Mouse (Mus musculus): ENCODE measurements around the gene Acsm1.
"Not testable (repeated sequence)": the region's sequence is repeated elsewhere in the genome, so short reads cannot be mapped to it uniquely, and the experiment has no call there.

The Acsm1 gene

GRCm38 (mm10) chr7:119606664-119607076 is at the start of gene Acsm1:
Acsm1 (plus strand) TSS chr7:119607026.
- no peak for DNase-seq

DNA sequence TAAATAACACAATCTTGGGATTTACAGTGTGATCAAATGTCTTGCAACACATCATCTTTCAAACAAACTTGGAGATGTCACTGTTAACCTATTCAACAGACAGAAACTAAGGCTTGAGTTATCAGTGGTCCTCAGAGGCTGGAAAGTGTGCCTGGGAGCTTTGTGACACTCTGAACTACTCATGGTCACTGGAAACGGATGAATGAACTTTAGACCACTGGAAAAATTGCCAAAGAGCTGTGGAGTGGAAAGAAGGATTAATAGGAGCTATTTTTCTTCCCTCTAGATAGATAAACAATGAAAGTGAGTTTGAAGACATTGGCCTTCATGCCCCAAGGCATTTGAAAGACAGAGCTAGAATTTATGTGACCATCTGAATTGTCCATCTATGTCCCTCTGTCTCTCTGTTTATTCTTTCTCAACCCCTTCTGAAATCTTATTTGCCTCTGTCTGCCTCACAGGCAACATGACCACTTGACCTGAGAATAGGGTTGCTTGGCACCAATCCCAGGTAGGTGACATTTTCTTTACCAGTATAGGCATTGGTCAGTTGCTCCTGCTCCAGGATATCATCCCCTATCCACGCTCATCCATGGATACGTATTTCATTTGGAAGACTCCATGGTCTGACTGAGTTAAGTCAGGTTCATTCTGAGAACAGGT is 46.9 kb upstream of the Acsm1 start:
- no peak for DNase-seq

DNA sequence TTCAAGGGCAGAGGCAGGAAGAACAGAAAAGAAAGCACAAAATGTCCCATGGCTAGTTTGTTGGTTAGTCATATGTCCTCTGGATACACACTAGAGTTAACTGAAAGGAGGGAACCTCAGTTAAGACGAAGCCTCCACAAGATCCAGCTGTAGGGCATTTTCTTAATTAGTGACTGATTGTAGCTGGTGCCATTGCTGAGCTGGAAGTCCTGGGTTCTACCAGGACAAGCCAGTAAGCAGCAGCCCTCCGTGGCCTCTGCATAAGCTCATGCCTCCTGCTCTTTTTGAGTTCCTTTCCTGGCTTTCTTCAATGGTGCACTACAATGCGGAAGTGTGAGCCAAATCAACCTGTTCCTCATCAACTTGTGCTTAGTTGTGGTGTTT is 46.4 kb upstream of the Acsm1 start:
- DNase-seq = no peak

DNA sequence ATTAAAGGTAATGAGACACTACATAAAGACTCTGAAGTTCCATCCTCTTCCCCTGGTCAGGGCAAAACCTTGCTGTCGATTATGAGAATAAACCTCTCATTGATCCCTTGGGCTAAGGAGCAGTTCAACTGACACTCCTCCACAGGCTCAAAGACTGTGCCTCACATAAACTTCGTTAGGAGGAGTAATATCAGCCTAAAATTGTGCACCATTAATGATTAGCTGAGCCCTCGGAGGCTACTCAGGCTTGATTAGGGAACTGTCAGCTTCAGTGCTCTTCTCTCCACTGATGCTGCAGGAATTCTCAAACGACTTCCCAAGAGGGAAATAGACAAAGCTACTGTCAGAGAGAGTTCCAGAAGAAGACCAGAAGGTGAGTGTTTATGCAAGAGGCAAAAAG is 45.4 kb upstream of the Acsm1 start:
- DNase-seq = no peak

- DNase-seq = not testable (repeated sequence)
Measured at GRCm38 (mm10) chr7:119562476-119562875, 44.4 kb upstream of the Acsm1 start.

- DNase-seq = no peak
Measured at GRCm38 (mm10) chr7:119594530-119595107, 12.2 kb upstream of the Acsm1 start.

DNA sequence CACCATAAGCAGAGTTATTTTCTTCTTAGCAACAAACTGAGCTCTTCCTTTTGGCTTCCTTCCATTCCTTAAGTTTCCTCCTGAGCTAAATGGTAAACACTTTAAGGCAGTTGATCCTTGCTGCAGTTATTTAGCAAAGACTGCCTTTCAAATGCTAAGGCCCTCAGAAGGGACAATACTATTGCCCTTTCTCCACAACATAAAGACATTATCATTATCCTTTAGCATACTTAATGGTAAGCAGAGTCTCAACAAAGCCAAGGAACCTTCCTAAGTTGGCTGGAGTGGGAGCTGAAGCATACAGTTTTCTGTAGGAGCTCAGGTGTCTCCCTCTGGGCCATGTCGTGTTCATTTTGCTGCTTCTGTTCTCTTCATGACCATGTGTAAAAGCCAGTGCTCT is 11.5 kb upstream of the Acsm1 start:
- DNase-seq = no peak

- no peak for DNase-seq
Measured at GRCm38 (mm10) chr7:119596536-119596935, 10.3 kb upstream of the Acsm1 start.

DNA sequence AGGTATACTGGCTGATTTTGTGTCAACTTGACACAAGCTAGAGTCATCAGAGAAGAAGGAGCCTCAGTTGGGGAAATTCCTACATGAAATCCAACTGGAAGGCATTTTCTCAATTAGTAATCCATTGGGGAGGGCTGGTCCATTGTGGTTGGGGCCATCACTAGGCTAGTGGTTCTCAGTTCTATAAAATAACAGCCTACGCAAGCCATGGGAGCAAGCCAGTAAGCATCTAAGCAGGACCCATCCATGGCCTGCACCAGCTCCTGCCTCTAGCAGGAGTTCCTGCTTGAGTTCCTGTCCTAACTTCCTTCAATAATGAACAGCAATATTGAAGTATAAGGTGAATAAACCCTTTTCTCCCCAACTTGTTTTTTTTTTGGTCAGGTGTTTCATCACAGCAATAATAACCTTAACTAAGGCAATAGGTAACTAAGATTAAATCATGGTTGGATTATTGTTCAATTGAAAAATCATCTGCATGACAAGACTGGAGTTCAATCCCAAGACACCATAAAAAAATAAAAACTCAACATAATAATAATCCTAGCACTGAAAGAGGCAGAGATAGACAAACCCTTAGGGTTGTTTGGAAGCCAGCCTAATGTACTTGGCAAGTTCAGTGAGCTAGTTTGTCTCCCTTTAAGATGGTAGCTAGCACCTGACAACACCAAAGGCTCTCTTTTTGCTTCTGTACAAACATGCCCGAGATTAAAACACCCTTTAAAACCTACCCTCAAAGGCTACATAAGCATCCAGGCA is 5.5 kb upstream of the Acsm1 start:
- DNase-seq = no peak

DNA sequence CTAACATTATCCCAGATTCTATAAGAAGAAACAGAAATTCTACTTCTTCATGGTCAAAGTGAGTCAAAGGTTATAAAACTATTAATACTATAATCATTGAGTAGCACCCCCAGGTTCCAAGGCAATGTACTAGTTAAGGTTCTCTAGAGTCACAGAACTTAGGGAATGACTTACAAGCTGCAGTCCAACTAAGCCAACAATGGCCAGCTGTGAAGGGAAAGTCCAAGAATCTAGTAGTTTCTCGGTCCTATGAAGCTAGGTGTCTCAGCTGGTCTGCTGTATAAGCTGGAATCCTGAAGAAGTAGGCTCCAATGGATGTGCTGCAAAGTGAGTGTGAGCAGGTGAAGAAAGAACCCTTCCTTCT is 4.9 kb upstream of the Acsm1 start:
- DNase-seq = no peak

- DNase-seq = no peak
Measured at GRCm38 (mm10) chr7:119604903-119605483, 1.8 kb upstream of the Acsm1 start.

DNA sequence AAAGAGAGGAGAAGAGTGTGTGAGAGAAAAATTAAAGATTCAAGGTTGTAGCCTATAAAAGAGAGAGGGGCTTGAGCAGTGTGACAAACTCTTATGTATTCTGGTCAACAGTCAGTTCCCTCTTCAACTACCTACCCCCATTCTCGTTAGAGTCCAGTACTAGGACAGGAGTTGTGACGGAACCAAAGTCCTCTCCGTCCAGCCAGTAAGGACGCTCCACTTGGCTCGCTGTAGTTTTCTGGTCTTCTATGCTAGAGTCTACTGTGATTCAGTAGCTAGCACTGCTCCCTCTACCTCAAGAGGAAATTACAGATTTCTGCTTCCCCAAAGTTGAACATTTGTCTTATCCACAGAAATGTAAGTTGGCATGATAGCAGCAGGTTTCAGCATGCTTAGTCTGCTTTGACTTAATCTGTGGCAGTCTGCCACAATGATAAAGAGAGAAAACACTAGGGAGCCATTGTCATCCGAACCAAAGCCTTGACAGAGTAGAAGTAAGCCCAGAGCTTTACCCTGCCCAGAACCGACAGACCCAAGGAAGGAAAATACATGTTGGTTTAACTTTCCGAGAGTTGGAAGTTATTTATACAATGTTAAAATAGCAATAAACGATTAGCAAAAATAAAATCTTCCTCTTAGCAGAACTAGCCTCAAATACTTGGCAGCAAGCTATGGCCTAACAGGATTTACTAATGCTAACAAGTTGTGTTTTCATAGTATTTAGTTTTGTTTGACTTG is 731 bp upstream of the Acsm1 start:
- no peak for DNase-seq

DNA sequence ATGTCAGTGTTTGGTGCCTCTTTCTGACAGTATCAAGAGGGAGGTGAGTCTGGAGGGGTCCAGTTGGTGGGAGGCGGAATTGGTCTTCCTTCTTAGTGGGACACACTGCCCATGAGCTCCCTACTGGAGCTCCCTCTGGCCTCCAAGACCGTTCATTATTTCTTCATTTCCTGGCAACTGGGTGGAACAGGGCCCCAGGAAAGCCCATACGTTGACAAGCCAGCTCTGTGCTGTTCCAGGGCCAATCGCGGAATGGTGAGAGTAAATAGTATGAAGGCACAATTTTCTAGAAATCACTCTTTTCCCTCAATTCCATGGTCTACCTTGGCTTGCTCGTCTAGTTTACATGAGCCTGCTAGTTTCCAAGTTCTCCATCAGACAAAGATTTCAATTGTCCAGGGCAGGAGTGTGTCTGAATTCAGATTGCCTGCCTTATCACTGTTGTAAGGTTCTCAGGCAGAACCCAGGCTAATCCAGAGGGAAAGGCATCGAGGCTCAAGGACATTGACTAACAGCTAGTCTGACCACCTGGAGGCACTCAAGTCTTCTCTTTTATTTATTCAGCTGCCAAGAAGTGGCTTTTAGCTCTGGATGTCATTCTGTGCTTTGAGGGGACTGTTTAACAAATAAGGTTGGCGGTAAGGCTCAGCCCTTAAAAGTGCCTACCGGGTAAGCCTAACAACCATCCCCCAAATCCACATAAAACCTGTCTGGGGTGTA is 1.1 kb downstream of the Acsm1 start:
- no peak for DNase-seq

GRCm38 (mm10) chr7:119616531-119616930 is 9.7 kb downstream of the Acsm1 start:
- no peak for DNase-seq

GRCm38 (mm10) chr7:119617593-119617992 is 10.8 kb downstream of the Acsm1 start:
- no peak for DNase-seq

DNA sequence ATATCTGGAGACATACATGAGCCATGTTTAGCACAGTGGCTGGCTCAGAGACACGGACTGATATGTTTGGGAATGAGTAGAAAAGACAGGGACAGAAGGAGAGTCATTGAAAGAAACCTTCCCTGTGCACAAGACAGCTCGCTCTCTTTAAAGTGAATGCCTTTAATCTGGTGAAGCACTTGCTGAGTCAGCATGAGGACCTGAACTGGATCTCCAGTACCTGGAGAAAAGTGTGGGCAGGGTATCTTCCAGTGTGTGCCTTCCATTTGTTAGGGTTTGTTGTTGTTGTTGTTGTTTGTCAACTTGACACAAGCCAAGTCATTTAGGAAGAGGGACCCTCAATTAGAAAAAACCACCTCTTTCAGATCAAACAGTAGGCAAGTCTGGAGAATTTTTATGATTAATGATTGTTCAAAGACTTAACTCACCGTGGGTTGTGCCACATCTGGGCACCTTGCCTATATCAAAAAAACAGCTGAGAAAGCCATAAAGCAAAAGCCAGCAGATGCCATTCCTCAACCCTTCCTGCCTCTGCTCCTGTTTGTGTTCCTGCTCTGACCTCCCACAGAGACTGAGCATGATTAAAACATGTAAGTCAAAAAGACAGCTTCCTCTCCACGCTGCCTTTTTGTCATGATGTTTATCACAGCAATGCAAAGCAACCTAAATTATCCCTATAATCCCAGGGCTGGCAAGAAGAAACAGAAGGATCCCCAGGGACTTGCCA is 11.5 kb downstream of the Acsm1 start:
- DNase-seq = no peak

GRCm38 (mm10) chr7:119620157-119620556 is 13.3 kb downstream of the Acsm1 start:
- no peak for DNase-seq

- DNase-seq = no peak
Measured at GRCm38 (mm10) chr7:119638773-119639172, 31.9 kb downstream of the Acsm1 start.

GRCm38 (mm10) chr7:119642307-119642706 is 35.5 kb downstream of the Acsm1 start:
- no peak for DNase-seq

GRCm38 (mm10) chr7:119667893-119668292 is 61.1 kb downstream of the Acsm1 start:
- no peak for DNase-seq

DNA sequence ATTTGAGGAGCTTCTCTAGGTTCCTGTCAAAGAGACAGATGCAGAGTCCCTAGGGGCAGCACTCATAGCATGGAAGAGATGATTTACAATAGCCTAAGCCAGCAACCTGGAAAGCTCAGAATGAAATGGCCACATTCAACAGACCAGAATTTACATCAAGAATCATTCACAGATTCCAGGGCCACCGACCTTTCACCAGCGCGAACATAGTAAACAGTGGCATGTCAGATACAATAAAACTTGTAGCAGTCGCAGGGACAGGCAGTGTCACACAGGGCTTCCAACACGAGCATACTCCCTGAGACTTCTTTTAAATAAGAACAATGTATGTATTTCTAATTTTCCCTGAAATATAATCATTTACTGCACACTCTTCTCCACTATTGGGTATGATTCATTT is 63.6 kb downstream of the Acsm1 start:
- DNase-seq = no peak

DNA sequence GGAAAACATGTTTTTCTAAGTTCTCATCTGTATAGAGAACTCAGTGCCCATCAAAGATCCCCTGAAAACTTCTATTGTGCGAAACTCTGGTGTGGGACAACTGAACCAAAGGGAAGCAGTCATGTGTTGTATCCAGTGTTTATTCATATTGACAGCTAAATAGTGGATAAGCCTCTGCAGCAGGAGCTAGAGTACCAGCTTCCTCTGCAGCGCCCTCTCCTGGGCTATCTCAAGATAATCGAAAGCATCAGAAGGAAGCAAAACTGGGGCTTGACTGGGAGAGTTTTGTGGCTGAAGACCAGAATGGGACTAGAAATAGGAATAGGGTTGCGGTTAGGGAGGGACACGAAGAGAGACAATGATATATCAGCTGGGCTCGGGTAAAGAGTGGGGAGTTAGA is 64.1 kb downstream of the Acsm1 start:
- no peak for DNase-seq
